Comparison of ENCODE assay signal across 8 mouse cellular contexts in genomic region chr9:32032521-32033185, GRCm38 (mm10).
DNase-seq lines count a peak whose midpoint lies in the region; ATAC-seq lines count a peak whose summit lies in the region.

No protein-coding gene starts in this region.

- peak overlapping the region; percentile 80 for H3K4me2 ChIP-seq in hindbrain, embryonic 16.5 days (ENCODE audit: low read length)
- peak overlapping the region; percentile 83 for H3K4me2 ChIP-seq in limb, embryonic 13.5 days (replicated peaks)
- peak overlapping the region; percentile 77 for H3K4me2 ChIP-seq in midbrain, embryonic 13.5 days (replicated peaks)
- peak overlapping the region; percentile 85 for H3K4me2 ChIP-seq in stomach, embryonic 16.5 days (ENCODE audit: low read depth, low read length)

- no peaks in the 10 kb centered on the region for H3K9me3 ChIP-seq in hindbrain, embryonic 16.5 days (ENCODE audit: control insufficient read depth, low read length)
- no peaks in the 10 kb centered on the region for H3K9me3 ChIP-seq in limb, embryonic 13.5 days
- H3K9me3 ChIP-seq in midbrain, embryonic 13.5 days, result no peaks in the 10 kb centered on the region
- H3K9me3 ChIP-seq in stomach, embryonic 16.5 days (replicated peaks; ENCODE audit: control insufficient read depth, low read length), result no peaks in the 10 kb centered on the region

- peak overlapping the region; percentile 94 for H3K4me3 ChIP-seq in hindbrain, embryonic 16.5 days (ENCODE audit: low read length)
- peak overlapping the region; percentile 87 for H3K4me3 ChIP-seq in limb, embryonic 13.5 days
- H3K4me3 ChIP-seq in midbrain, embryonic 13.5 days (replicated peaks), result peak overlapping the region; percentile 90
- peak overlapping the region; percentile 89 for H3K4me3 ChIP-seq in stomach, embryonic 16.5 days (replicated peaks; ENCODE audit: low read length)

- WGBS in hindbrain, embryonic 16.5 days, result under 1% methylated on average over 37 of the region's 94 CpGs
- WGBS in limb, embryonic 13.5 days, result 0% methylated on average over 49 of the region's 94 CpGs
- WGBS in midbrain, embryonic 13.5 days, result 1% methylated on average over 54 of the region's 94 CpGs
- under 1% methylated on average over 61 of the region's 94 CpGs for WGBS in stomach, embryonic 16.5 days

- peak; percentile 13 to 32 for DNase-seq in cerebellum, adult 18-20 months
- no peak for DNase-seq in cerebellum, adult 9-10 months
- DNase-seq in cerebellum, postnatal 25 days, result peak; percentile 34 to 43
- peak; percentile 9 to 12 for DNase-seq in gastrocnemius, adult 8-10 months (ENCODE audit: low spot score in 2 of 2)

- ATAC-seq in hindbrain, embryonic 16.5 days, result peak; percentile 73
- ATAC-seq in limb, embryonic 13.5 days (ENCODE audit: low FRiP score, low read depth), result peak; percentile 69
- peak; percentile 74 for ATAC-seq in midbrain, embryonic 13.5 days
- peak; percentile 60 for ATAC-seq in stomach, embryonic 16.5 days (ENCODE audit: insufficient read depth, low FRiP score)

- H3K4me1 ChIP-seq in hindbrain, embryonic 16.5 days (ENCODE audit: control insufficient read depth, insufficient read depth, low read depth, low read length), result peaks cover 19% of the 10 kb centered on the region
- peaks cover 21% of the 10 kb centered on the region for H3K4me1 ChIP-seq in limb, embryonic 13.5 days
- peaks cover 30% of the 10 kb centered on the region for H3K4me1 ChIP-seq in midbrain, embryonic 13.5 days (replicated peaks)
- peaks cover 22% of the 10 kb centered on the region for H3K4me1 ChIP-seq in stomach, embryonic 16.5 days (ENCODE audit: control insufficient read depth, insufficient read depth, low read length)

- H3K27me3 ChIP-seq in hindbrain, embryonic 16.5 days (replicated peaks; ENCODE audit: control insufficient read depth, insufficient read depth, low read length), result no peaks in the 10 kb centered on the region
- H3K27me3 ChIP-seq in limb, embryonic 13.5 days, result no peaks in the 10 kb centered on the region; the same call in 1 of the 2 replicates
- no peaks in the 10 kb centered on the region for H3K27me3 ChIP-seq in midbrain, embryonic 13.5 days
- H3K27me3 ChIP-seq in stomach, embryonic 16.5 days (ENCODE audit: control insufficient read depth, insufficient read depth, low read length), result 0 out of 2 replicates have a peak, but pooled peaks cover 2% of the 10 kb centered on the region

- peak overlapping the region; percentile 94 for H3K9ac ChIP-seq in hindbrain, embryonic 16.5 days (ENCODE audit: low read depth, low read length)
- H3K9ac ChIP-seq in limb, embryonic 13.5 days, result peak overlapping the region; percentile 89
- peak overlapping the region; percentile 96 for H3K9ac ChIP-seq in midbrain, embryonic 13.5 days (replicated peaks)
- peak overlapping the region; percentile 92 for H3K9ac ChIP-seq in stomach, embryonic 16.5 days (ENCODE audit: low read length)

- peak overlapping the region; percentile 94 for H3K27ac ChIP-seq in hindbrain, embryonic 16.5 days (ENCODE audit: low read depth, low read length)
- H3K27ac ChIP-seq in limb, embryonic 13.5 days, result peak overlapping the region; percentile 61
- peak overlapping the region; percentile 91 for H3K27ac ChIP-seq in midbrain, embryonic 13.5 days
- peak overlapping the region; percentile 70 for H3K27ac ChIP-seq in stomach, embryonic 16.5 days (ENCODE audit: low read length)

- no peaks in the 10 kb centered on the region for H3K36me3 ChIP-seq in hindbrain, embryonic 16.5 days (ENCODE audit: control insufficient read depth, insufficient read depth, low read length)
- no peaks in the 10 kb centered on the region for H3K36me3 ChIP-seq in limb, embryonic 13.5 days
- H3K36me3 ChIP-seq in midbrain, embryonic 13.5 days, result no peaks in the 10 kb centered on the region
- H3K36me3 ChIP-seq in stomach, embryonic 16.5 days (ENCODE audit: control insufficient read depth, insufficient read depth, low read length), result no peaks in the 10 kb centered on the region
